Mouse (Mus musculus) hindbrain, embryonic 10.5 days (tissue): ENCODE measurements around the gene Arhgap6. TPM values are rescaled to one million over a fixed set of nuclear protein-coding genes. Genes with fewer than 3 reads are reported as not detected.

ENCODE experiments used
- DNase-seq: peaks from one replicate; pipeline ENCODE4 v3.0.0-alpha.2; 2017; ENCODE audit warnings: low spot score
- H3K27ac ChIP-seq: fragments of 300-500 bp; sonication (generic); 2 replicates; pipeline ENCODE4 v1.5.1; 2016; ENCODE audit warnings: mild to moderate bottlenecking, moderate library complexity
- H3K27me3 ChIP-seq: fragments of 300-500 bp; sonication (generic); 2 replicates; pipeline ENCODE4 v1.6.1; 2016; ENCODE audit warnings: mild to moderate bottlenecking; ENCODE audit not compliant: poor library complexity, insufficient read depth, severe bottlenecking
- H3K36me3 ChIP-seq: fragments of 300-500 bp; sonication (generic); 2 replicates; pipeline ENCODE4 v1.6.1; 2016; ENCODE audit warnings: mild to moderate bottlenecking, moderate library complexity
- H3K4me1 ChIP-seq: fragments of 300-500 bp; sonication (generic); replicated peaks from 2 replicates; pipeline ENCODE4 v1.6.1; 2016; ENCODE audit warnings: mild to moderate bottlenecking
- H3K4me3 ChIP-seq: fragments of 300-500 bp; sonication (generic); 2 replicates; pipeline ENCODE4 v1.5.1; 2016; ENCODE audit warnings: mild to moderate bottlenecking, moderate library complexity
- H3K9me3 ChIP-seq: fragments of 300-500 bp; sonication (generic); 2 replicates; pipeline ENCODE4 v1.6.1; 2016; ENCODE audit warnings: mild to moderate bottlenecking, moderate library complexity
- WGBS: fragments of 180-500 bp; shearing (Covaris S2); methylation state at CpG from one replicate; pipeline ENCODE4 v1.1.7; 2016; 5-methylcytosine and 5-hydroxymethylcytosine counted together
- polyA plus RNA-seq: library from polyadenylated mRNA; unstranded; fragments of >200 nt; fragmentation: Nextera tagmentation; extraction: Ambion mirVana; gene quantifications from 2 replicates; pipeline ENCODE4 v1.2.1, GENCODE M21; 2016

The Arhgap6 gene
- polyA plus RNA-seq, 1 experiment from 2014 or later = 0.72 TPM

DNA sequence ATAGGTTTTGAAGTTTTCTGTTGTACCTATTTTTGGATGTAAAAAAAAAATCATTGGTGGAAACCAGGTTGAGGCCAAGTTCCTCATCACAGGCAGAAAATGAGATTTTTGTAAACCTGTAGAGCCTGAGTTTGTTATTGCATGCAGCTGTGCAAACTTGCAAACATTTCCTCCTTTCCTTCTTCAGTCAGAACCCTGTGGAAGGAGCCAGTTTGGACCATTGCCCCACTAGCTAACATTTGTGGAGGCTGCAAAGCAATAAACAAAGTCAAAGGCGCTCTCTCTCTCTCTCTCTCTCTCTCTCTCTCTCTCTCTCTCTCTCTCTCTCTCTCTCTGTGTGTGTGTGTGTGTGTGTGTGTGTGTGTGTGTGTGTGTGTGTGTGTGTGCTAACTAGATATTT, 378.9 kb downstream of the Arhgap6 start:
- DNase-seq = no peak
- 57% methylated on average over 1 of the region's 1 CpGs for WGBS
- H3K27me3 ChIP-seq = peaks cover 33% of the 10 kb centered on the region
- H3K36me3 ChIP-seq = no peaks in the 10 kb centered on the region
- no peak overlapping the region for H3K27ac ChIP-seq
- H3K4me1 ChIP-seq = no peaks in the 10 kb centered on the region
- no peak overlapping the region for H3K4me3 ChIP-seq
- H3K9me3 ChIP-seq = no peaks in the 10 kb centered on the region

DNA sequence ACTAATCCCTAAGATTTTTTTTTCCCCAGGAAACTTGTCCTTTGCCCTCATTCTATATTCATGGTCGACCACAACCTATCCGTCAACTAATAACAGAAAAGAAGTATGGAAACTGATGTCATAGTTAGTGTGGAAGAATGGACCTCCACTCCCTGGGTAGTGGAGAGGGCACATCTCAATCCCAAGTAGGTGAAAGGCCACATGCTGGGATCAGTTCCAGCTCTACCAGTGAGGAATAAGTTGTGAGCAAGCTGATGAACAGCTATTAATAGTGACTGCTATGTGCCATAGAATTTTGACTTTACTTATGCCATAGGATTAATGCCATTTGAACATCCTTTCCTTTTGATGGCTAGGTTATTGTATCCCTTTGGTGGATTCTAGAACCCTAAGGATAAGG, 383.7 kb downstream of the Arhgap6 start:
- Histone ChIP-seq H3K9me3 (no peaks in the 10 kb centered on the region), H3K27me3 (peaks cover 41% of the 10 kb centered on the region), H3K4me1 (no peaks in the 10 kb centered on the region), H3K27ac (no peak overlapping the region), H3K36me3 (no peaks in the 10 kb centered on the region), H3K4me3 (no peak overlapping the region)
- no peak for DNase-seq
- 74% methylated on average over 2 of the region's 2 CpGs for WGBS

DNA sequence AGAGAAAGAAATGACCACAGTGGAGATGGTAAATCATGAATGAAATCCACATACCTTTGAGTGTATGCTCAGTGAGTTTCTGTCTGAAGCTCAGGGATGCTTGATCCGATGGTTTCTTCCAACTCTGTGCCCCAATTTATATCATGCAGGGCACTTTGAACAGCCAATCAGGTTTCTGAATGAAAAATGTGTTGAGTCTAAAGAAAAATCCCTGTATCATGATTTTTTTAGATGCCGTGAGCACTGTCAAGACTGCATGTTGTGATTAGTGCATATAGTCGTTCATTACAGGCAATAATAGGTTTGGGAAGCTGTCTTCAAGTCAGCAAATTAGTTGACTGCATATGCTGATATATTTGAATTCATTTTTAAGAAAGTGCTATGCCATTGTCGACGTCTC, 392.2 kb downstream of the Arhgap6 start, which contains the start of gene Amelx:
Gene Amelx, minus strand, starts transcription at position 101 of the 400 bp plus-strand sequence.
- H3K4me1 ChIP-seq = no peaks in the 10 kb centered on the region
- no peak within 1 kb of the TSS for H3K27ac ChIP-seq
- no peaks in the 10 kb centered on the region for H3K9me3 ChIP-seq
- 84% methylated on average over 5 of the region's 5 CpGs for WGBS
- DNase-seq = no peak
- peaks cover 23% of the 10 kb centered on the region for H3K27me3 ChIP-seq
- no peaks in the 10 kb centered on the region for H3K36me3 ChIP-seq
- no peak within 1 kb of the TSS for H3K4me3 ChIP-seq

DNA sequence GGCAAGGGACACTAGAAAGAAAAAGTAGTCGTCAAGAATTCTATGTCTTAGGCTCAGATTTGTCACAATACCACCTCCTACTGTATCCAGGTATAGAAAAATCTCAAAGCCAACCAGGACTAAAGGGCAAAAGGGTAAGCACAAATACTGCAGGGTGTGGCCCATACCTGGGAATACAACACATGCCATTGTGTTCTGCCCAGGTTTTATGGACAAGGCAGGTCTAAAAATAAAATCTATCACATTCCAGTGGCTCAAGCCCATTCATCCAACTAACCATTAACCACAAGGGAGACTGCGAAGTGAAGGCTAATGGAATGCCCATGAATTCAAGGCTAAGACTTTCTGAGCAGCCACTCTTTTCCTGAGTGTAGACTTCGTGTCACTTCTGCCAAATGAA, 415.1 kb downstream of the Arhgap6 start:
- no peaks in the 10 kb centered on the region for H3K36me3 ChIP-seq
- no peaks in the 10 kb centered on the region for H3K9me3 ChIP-seq
- H3K27me3 ChIP-seq = peaks cover 59% of the 10 kb centered on the region
- H3K4me1 ChIP-seq = no peaks in the 10 kb centered on the region
- no peak for DNase-seq
- no peak overlapping the region for H3K27ac ChIP-seq
- WGBS = 71% methylated on average over 3 of the region's 3 CpGs
- H3K4me3 ChIP-seq = no peak overlapping the region

DNA sequence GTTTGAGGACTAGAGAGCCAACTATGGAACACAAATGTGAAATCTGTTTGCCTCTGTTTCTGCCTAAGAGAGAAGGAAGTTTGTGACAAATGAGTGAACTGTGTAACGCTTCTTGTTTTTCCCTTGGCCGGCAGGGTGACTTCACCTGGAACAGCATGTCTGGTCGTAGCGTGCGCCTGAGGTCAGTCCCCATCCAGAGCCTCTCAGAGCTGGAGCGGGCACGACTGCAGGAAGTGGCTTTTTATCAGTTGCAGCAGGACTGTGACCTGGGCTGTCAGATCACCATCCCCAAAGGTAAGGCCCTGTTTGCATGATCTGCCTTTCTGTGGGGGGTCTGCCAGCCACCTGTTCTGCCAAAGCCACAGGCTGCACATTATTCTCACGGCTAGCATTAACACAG, 425.2 kb downstream of the Arhgap6 start:
- DNase-seq = no peak
- Histone ChIP-seq H3K9me3 (no peaks in the 10 kb centered on the region), H3K27ac (no peak overlapping the region), H3K4me1 (no peaks in the 10 kb centered on the region), H3K36me3 (no peaks in the 10 kb centered on the region), H3K27me3 (peaks cover 58% of the 10 kb centered on the region), H3K4me3 (no peak overlapping the region)
- 68% methylated on average over 8 of the region's 8 CpGs for WGBS

DNA sequence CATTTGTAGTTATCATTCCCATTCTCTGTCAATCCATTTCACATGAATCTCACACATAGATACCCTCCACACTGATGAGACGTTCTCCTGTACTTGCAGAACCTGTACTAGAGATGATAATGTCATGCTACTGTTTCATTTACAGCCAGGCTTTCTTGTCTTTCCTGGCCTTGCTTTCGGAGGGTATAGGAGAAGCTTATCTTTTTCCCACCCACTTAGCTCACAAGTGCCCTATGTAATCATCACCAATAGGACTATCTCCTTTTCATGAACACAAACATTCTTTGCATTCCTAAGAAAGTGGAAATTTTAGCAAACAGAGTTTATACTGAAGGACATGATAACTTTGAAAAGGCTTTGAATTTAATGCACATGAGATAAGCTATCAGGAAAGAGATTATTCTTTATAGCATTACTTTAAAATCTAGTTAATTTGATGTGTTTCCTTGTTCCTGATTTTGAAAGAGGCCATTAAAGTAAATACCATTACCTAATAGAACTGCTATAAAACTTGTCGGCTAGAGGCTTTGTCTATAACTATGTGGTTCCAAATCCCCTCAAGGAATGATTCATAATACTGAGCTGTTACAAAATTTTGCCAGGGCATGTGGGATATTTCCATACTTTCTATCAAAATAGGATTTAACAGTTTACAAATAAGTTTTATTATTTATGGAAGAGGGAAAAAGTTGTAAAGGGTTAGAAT, 427.6 kb downstream of the Arhgap6 start:
- H3K27me3 ChIP-seq = peaks cover 50% of the 10 kb centered on the region
- DNase-seq = no peak
- 85% methylated on average over 3 of the region's 3 CpGs for WGBS

DNA sequence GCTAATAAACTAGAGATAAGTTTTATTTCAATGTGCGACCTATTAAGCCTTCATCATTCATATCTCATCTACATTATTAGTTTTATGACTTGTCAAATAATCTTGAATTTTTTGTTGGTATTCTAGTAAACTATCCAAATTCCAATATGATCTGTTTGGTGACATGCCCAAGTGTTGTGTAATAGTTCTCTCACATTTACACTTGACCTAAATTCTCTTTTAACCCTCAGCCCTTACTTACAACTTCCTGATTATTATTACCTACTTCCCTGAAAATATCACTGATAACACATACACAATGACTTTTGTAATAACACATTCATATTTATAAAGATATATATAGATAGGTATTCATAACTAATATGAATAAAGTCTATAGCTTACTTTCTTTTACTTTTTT, 461.0 kb downstream of the Arhgap6 start:
- peaks cover 41% of the 10 kb centered on the region for H3K27me3 ChIP-seq
- H3K36me3 ChIP-seq = no peaks in the 10 kb centered on the region
- no peaks in the 10 kb centered on the region for H3K9me3 ChIP-seq
- no peak overlapping the region for H3K27ac ChIP-seq
- DNase-seq = no peak
- 82% methylated on average over 1 of the region's 1 CpGs for WGBS
- no peaks in the 10 kb centered on the region for H3K4me1 ChIP-seq
- no peak overlapping the region for H3K4me3 ChIP-seq

More for the DNA sequence above, 427.6 kb downstream of the Arhgap6 start:
- Histone ChIP-seq H3K27ac (no peak overlapping the region), H3K36me3 (no peaks in the 10 kb centered on the region), H3K4me3 (no peak overlapping the region), H3K4me1 (no peaks in the 10 kb centered on the region), H3K9me3 (no peaks in the 10 kb centered on the region)

DNA sequence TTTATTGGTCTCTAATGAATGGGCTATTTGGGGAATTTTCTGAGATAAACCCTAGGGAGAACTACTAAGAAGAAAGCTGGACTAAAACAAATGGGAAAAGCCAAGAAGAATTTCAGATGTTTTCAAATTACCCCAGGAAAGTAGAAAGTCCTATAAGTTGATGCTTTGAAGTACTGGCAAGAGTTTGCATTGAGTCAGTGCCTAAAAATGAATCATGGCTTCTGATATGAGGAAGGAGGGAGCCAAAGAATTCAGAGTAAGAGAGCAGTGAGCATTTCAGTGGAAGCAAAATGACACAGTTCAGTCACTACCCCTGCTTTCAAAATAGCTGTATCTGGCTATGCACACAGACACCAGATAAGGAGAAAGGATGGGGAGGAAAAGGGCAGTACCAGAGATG, 461.8 kb downstream of the Arhgap6 start:
- H3K27me3 ChIP-seq = peaks cover 46% of the 10 kb centered on the region
- no peaks in the 10 kb centered on the region for H3K36me3 ChIP-seq
- H3K27ac ChIP-seq = no peak overlapping the region
- DNase-seq = no peak
- H3K9me3 ChIP-seq = no peaks in the 10 kb centered on the region
- no peaks in the 10 kb centered on the region for H3K4me1 ChIP-seq
- no peak overlapping the region for H3K4me3 ChIP-seq

DNA sequence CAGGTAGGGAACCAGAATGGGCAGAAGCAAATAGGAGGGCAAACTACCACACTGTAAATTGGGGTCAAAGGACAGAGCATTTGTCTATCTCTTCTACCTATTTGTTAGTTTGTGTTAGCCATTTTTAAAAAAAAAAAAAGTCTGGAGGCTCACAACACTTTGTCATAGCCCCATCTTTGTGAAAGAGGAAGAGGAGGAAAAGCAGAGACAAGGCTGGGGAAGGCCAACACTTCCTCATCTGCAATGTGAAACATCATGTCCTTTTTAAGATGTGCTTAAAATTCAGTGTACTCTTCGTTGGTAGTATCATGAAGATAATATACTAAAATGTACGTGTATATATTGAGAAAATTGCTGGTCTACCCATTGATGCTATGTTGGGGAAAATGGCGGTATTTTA, 466.1 kb downstream of the Arhgap6 start:
- H3K27ac ChIP-seq = no peak overlapping the region
- no peaks in the 10 kb centered on the region for H3K9me3 ChIP-seq
- 80% methylated on average over 3 of the region's 3 CpGs for WGBS
- no peaks in the 10 kb centered on the region for H3K36me3 ChIP-seq
- H3K4me1 ChIP-seq = no peaks in the 10 kb centered on the region
- no peak for DNase-seq
- H3K27me3 ChIP-seq = peaks cover 65% of the 10 kb centered on the region
- no peak overlapping the region for H3K4me3 ChIP-seq

DNA sequence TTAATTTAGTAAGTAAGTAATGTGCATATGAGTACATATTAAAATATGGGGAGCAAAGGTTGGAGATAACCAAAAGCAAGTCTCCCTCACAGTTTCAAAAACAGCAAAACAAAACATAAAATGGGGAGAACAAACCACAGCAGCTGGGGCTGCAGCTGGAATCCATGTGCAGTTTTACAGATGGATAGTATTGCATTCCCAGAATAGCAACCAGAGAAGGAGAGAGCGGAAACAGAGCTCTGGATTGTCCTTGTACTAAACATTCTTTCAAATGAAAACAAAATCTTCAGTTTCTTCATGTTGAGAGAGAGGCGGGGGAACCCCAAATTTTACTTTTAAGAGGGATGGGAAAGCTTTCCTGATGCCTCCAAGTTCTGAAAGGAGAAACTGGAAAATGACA, 467.3 kb downstream of the Arhgap6 start:
- peaks cover 67% of the 10 kb centered on the region for H3K27me3 ChIP-seq
- H3K4me3 ChIP-seq = no peak overlapping the region
- no peak for DNase-seq
- no peaks in the 10 kb centered on the region for H3K4me1 ChIP-seq
- H3K36me3 ChIP-seq = no peaks in the 10 kb centered on the region
- H3K9me3 ChIP-seq = no peaks in the 10 kb centered on the region
- no peak overlapping the region for H3K27ac ChIP-seq
- WGBS = 64% methylated on average over 2 of the region's 2 CpGs

DNA sequence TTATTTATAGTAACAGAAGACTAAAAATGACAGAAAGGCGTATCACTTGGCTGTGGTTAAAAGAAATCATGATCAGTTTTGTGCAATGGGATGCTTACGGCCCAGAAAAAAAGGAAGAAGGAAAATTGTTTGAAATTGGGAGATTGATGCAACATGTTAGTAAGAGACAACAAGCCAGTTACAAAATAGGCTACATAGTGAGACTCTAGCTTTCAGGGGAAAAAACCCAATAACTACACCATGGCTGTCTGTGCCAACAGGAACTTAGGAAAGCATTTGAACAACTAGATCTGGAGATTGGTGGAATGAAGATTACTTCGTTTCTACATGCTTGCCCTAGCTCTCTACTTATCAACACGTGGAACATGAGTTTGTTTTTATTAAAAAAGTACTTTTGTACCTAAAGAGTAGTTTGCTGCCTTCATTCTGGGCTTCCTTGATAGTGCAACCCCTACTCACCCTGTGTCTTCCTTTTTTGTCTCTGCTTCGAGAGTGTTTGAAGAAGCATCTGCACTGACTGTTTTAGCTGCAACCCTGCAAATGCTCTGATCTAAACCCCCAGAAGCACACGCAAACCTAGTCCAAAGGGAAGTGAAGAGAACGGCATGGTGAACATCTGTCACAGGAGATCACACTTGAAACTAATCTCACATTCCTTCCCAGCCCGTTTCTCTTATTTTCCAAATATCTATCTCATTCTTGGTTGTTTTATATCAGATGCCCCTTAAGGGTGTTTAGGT, 468.7 kb downstream of the Arhgap6 start:
- WGBS = 75% methylated on average over 8 of the region's 8 CpGs

DNA sequence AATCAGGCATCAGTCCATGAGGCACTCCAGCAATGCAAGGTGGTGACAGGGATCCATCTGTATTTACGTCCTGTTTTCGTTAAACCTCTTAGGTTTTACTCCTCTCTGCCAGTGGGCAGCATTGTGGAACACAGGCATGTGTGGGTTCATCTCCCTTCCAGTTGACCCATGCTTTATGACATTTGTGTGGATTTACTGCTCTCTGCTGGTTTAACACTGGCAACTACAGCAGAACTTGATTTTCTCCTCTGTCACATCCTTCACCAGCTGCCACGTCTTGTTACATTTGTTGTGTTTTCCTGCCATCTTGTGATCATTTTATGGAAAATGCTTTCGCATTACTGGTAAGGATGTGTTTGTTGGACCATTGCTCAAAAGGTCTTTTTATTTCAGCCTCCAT, 504.7 kb downstream of the Arhgap6 start:
- H3K36me3 ChIP-seq = no peaks in the 10 kb centered on the region
- 80% methylated on average over 4 of the region's 4 CpGs for WGBS
- H3K9me3 ChIP-seq = no peaks in the 10 kb centered on the region
- no peak for DNase-seq
- H3K27ac ChIP-seq = no peak overlapping the region
- H3K4me3 ChIP-seq = no peak overlapping the region
- peaks cover 9% of the 10 kb centered on the region for H3K27me3 ChIP-seq
- no peaks in the 10 kb centered on the region for H3K4me1 ChIP-seq

More for the DNA sequence above, 468.7 kb downstream of the Arhgap6 start:
- H3K27me3 ChIP-seq = peaks cover 64% of the 10 kb centered on the region
- H3K4me3 ChIP-seq = no peak overlapping the region
- H3K27ac ChIP-seq = no peak overlapping the region
- DNase-seq = no peak
- no peaks in the 10 kb centered on the region for H3K4me1 ChIP-seq
- H3K36me3 ChIP-seq = no peaks in the 10 kb centered on the region
- no peaks in the 10 kb centered on the region for H3K9me3 ChIP-seq

DNA sequence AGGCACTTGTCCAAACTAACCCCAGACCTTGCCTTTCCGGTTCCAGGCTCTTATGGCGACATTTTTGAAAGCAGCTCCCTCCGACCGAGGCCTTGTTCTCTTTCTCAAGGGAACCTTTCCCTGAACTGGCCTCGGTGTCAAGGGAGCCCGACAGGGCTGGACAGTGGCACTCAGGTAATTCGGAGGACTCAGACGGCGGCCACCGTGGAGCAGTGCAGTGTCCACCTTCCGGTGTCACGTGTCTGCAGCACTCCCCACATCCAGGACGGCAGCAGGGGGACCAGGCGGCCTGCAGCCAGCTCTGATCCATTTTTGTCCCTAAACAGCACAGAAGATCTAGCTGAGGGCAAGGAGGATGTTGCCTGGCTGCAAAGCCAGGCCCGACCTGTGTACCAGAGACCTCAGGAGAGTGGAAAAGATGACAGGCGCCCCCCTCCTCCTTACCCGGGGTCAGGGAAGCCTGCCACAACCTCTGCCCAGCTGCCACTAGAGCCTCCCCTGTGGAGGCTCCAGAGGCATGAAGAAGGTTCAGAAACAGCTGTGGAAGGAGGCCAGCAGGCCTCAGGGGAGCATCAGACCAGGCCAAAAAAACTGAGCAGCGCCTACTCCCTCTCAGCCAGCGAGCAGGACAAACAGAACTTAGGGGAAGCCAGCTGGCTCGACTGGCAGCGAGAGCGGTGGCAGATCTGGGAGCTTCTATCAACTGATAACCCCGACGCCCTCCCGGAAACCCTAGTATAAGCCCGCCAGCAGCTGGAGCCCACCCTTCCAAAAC, 507.6 kb downstream of the Arhgap6 start:
- no peak overlapping the region for H3K27ac ChIP-seq
- no peak overlapping the region for H3K4me3 ChIP-seq
- no peaks in the 10 kb centered on the region for H3K9me3 ChIP-seq
- no peak for DNase-seq
- WGBS = 63% methylated on average over 26 of the region's 26 CpGs
- H3K4me1 ChIP-seq = no peaks in the 10 kb centered on the region
- H3K36me3 ChIP-seq = no peaks in the 10 kb centered on the region
- peaks cover 5% of the 10 kb centered on the region for H3K27me3 ChIP-seq
